In genomic region chr14:16447587-16447986, GRCm38 (mm10) we compare ENCODE assay signal across 9 mouse cellular contexts.
DNase-seq lines count a peak whose midpoint lies in the region; ATAC-seq and TF ChIP-seq lines count a peak whose summit lies in the region.
"Had no signal": no experiment of that assay in that cellular context is flagged by ENCODE, and none has a peak within 500 bp of the region (broad histone marks: within the 10 kb centered on the region; RNA-seq: fewer than 3 reads in every experiment).

No protein-coding gene starts in this region.

- no peaks in the 10 kb centered on the region for H3K9me3 ChIP-seq in G1E (replicated peaks)
- H3K9me3 ChIP-seq in forebrain, embryonic 13.5 days (replicated peaks): no peaks in the 10 kb centered on the region
- H3K9me3 ChIP-seq in liver, embryonic 16.5 days (replicated peaks; ENCODE audit: control insufficient read depth, low read length): no peaks in the 10 kb centered on the region
- no peaks in the 10 kb centered on the region for H3K9me3 ChIP-seq in stomach, postnatal 0 days (ENCODE audit: control insufficient read depth, low read length)

- H3K79me2 ChIP-seq in heart, adult 2 months (replicated peaks; ENCODE audit: control insufficient read depth, insufficient read depth, low read length): no peaks in the 10 kb centered on the region

- no peak for DNase-seq in heart, adult 2 months
- no peak for DNase-seq in heart, postnatal 36 days
- DNase-seq in G1E (ENCODE audit: low spot score): no peak
- DNase-seq in stomach, postnatal 0 days (ENCODE audit: low spot score): peak; percentile 39
- no peak for DNase-seq in layer of hippocampus, adult 9-11 months
- DNase-seq in testis, postnatal 14 days (ENCODE audit: low spot score): no peak

- no peak overlapping the region for H3K9ac ChIP-seq in heart, adult 2 months (ENCODE audit: low read depth, low read length)
- no peak overlapping the region for H3K9ac ChIP-seq in forebrain, embryonic 13.5 days
- H3K9ac ChIP-seq in liver, embryonic 16.5 days (ENCODE audit: low read depth, low read length): no peak overlapping the region
- H3K9ac ChIP-seq in stomach, postnatal 0 days (ENCODE audit: low read length): no peak overlapping the region

- intact Hi-C loops in heart, adult 2 months (cut with DNase I): no loop called here
- intact Hi-C loops in heart, postnatal 36 days (cut with DNase I): no loop called here

- H3K27me3 ChIP-seq in heart, adult 2 months (ENCODE audit: control insufficient read depth, insufficient read depth, low read length): no peaks in the 10 kb centered on the region
- H3K27me3 ChIP-seq in G1E (ENCODE audit: insufficient read depth, low read length): peaks cover 6% of the 10 kb centered on the region; the same call in 1 of the 2 replicates
- H3K27me3 ChIP-seq in forebrain, embryonic 13.5 days: no peaks in the 10 kb centered on the region
- H3K27me3 ChIP-seq in liver, embryonic 16.5 days (ENCODE audit: control insufficient read depth, insufficient read depth, low read depth, low read length): no peaks in the 10 kb centered on the region
- no peaks in the 10 kb centered on the region for H3K27me3 ChIP-seq in stomach, postnatal 0 days (ENCODE audit: control insufficient read depth, insufficient read depth, low read length)

- H3K4me3 ChIP-seq in heart, adult 2 months: no peak overlapping the region
- H3K4me3 ChIP-seq in G1E (ENCODE audit: low read depth, low read length): no peak overlapping the region
- no peak overlapping the region for H3K4me3 ChIP-seq in forebrain, embryonic 13.5 days
- H3K4me3 ChIP-seq in liver, embryonic 16.5 days (ENCODE audit: low read depth, low read length): no peak overlapping the region
- H3K4me3 ChIP-seq in stomach, postnatal 0 days (ENCODE audit: low read depth, low read length): no peak overlapping the region

- TF ChIP-seq EP300 in heart, adult 2 months (IDR thresholded peaks at IDR 0.05; ENCODE audit: insufficient read depth, low read depth, low read length): no peak
- TF ChIP-seq EP300 in stomach, postnatal 0 days (optimal IDR thresholded peaks at IDR 0.05): no peak

- no peak overlapping the region for H3K27ac ChIP-seq in heart, adult 2 months
- H3K27ac ChIP-seq in forebrain, embryonic 13.5 days: no peak overlapping the region
- no peak overlapping the region for H3K27ac ChIP-seq in liver, embryonic 16.5 days (ENCODE audit: low read length)
- no peak overlapping the region for H3K27ac ChIP-seq in stomach, postnatal 0 days (replicated peaks)
- H3K27ac ChIP-seq: macrophage had no signal

- peak; percentile 63 for ATAC-seq in G1E (ENCODE audit: extremely low read depth, insufficient number of reproducible peaks, low FRiP score, poor library complexity, severe bottlenecking)
- ATAC-seq in forebrain, embryonic 13.5 days: peak; percentile 48; the same call in 1 of the 2 replicates
- ATAC-seq in liver, embryonic 16.5 days (ENCODE audit: low read depth): peak; percentile 31
- ATAC-seq in stomach, postnatal 0 days (ENCODE audit: low FRiP score, low TSS enrichment): peak; percentile 79

- TF ChIP-seq POLR2A in heart, adult 2 months (IDR thresholded peaks at IDR 0.05; ENCODE audit: insufficient read depth, low read depth, low read length): no peak

- no peaks in the 10 kb centered on the region for H3K36me3 ChIP-seq in heart, adult 2 months (ENCODE audit: control insufficient read depth, insufficient read depth, low read length)
- H3K36me3 ChIP-seq in G1E (replicated peaks): no peaks in the 10 kb centered on the region
- H3K36me3 ChIP-seq in forebrain, embryonic 13.5 days (ENCODE audit: poor library complexity, severe bottlenecking): no peaks in the 10 kb centered on the region
- no peaks in the 10 kb centered on the region for H3K36me3 ChIP-seq in liver, embryonic 16.5 days (ENCODE audit: control insufficient read depth, insufficient read depth)
- no peaks in the 10 kb centered on the region for H3K36me3 ChIP-seq in stomach, postnatal 0 days (ENCODE audit: control insufficient read depth, insufficient read depth, low read length)

- peak; percentile 48 for TF ChIP-seq CTCF in heart, adult 2 months (IDR thresholded peaks at IDR 0.05)
- no peak for TF ChIP-seq CTCF in G1E (IDR thresholded peaks at IDR 0.05; ENCODE audit: low read depth, low read length)
- peak; percentile 63 for TF ChIP-seq CTCF in stomach, postnatal 0 days (IDR thresholded peaks at IDR 0.05; ENCODE audit: low read depth)

- H3K4me2 ChIP-seq in forebrain, embryonic 13.5 days: no peak overlapping the region
- H3K4me2 ChIP-seq in liver, embryonic 16.5 days (ENCODE audit: low read depth, low read length): no peak overlapping the region
- no peak overlapping the region for H3K4me2 ChIP-seq in stomach, postnatal 0 days (replicated peaks; ENCODE audit: low read depth)

- WGBS in heart, adult 2 months: 53% methylated on average over 3 of the region's 3 CpGs
- WGBS in forebrain, embryonic 13.5 days: 37% methylated on average over 3 of the region's 3 CpGs
- 18% methylated on average over 3 of the region's 3 CpGs for WGBS in liver, embryonic 16.5 days (ENCODE audit: insufficient replicate concordance)
- 38% methylated on average over 3 of the region's 3 CpGs for WGBS in stomach, postnatal 0 days

- H3K4me1 ChIP-seq in heart, adult 2 months (ENCODE audit: control insufficient read depth, insufficient read depth, low read length): no peaks in the 10 kb centered on the region
- no peaks in the 10 kb centered on the region for H3K4me1 ChIP-seq in G1E (ENCODE audit: insufficient read depth, low read depth, low read length)
- no peaks in the 10 kb centered on the region for H3K4me1 ChIP-seq in forebrain, embryonic 13.5 days
- H3K4me1 ChIP-seq in liver, embryonic 16.5 days (ENCODE audit: control insufficient read depth, low read depth, low read length): peaks cover 12% of the 10 kb centered on the region
- no peaks in the 10 kb centered on the region for H3K4me1 ChIP-seq in stomach, postnatal 0 days (replicated peaks; ENCODE audit: control insufficient read depth, insufficient read depth)
